Mouse (Mus musculus) kidney, adult 2 months (tissue): ENCODE data around the gene Aoc2. TPM values are rescaled to one million over a fixed set of nuclear protein-coding genes. Genes with fewer than 3 reads are reported as not detected.

Experiments used
- DNase-seq: peaks from one replicate; pipeline ENCODE4 v3.0.0; 2021
- H3K27ac ChIP-seq: fragments of 200-500 bp; 2 replicates; pipeline ENCODE4 v1.5.1; 2012; ENCODE audit warnings: low read depth, low read length, control low read depth, inconsistent platforms; ENCODE audit not compliant: insufficient read depth
- H3K27me3 ChIP-seq: fragments of 200-500 bp; replicated peaks from 2 replicates; pipeline ENCODE4 v1.6.1; 2012; ENCODE audit warnings: mild to moderate bottlenecking, moderate library complexity, low read length, inconsistent platforms; ENCODE audit not compliant: control insufficient read depth, insufficient read depth
- H3K36me3 ChIP-seq: fragments of 200-500 bp; 2 replicates; pipeline ENCODE4 v1.6.1; 2012; ENCODE audit warnings: mild to moderate bottlenecking, moderate library complexity, low read length, inconsistent platforms; ENCODE audit not compliant: control insufficient read depth, insufficient read depth
- H3K4me1 ChIP-seq: fragments of 200-500 bp; 2 replicates; pipeline ENCODE4 v1.6.1; 2011; ENCODE audit warnings: low read length; ENCODE audit not compliant: control insufficient read depth, insufficient read depth
- H3K4me3 ChIP-seq: fragments of 200-500 bp; 2 replicates; pipeline ENCODE4 v1.5.1; 2011; ENCODE audit warnings: mild to moderate bottlenecking, low read depth, low read length, control low read depth; ENCODE audit not compliant: insufficient read depth
- CTCF ChIP-seq: fragments of 200-500 bp; conservative IDR thresholded peaks from 2 replicates; pipeline ENCODE4 v1.5.1; 2011; ENCODE audit warnings: low read depth, mild to moderate bottlenecking, control low read depth, low read length, moderate library complexity, mixed read lengths; ENCODE audit not compliant: insufficient read depth, insufficient read length
- POLR2A ChIP-seq: fragments of 200-500 bp; IDR thresholded peaks from one replicate; pipeline ENCODE4 v1.6.1; 2011; ENCODE audit warnings: low read depth, low read length, control low read depth
- WGBS: fragments of 180-500 bp; shearing (Covaris S2); methylation state at CpG from one replicate; pipeline ENCODE4 v1.1.7; 2018; 5-methylcytosine and 5-hydroxymethylcytosine counted together
- polyA plus RNA-seq: library from polyadenylated mRNA; depleted of rRNA; stranded (reverse); fragments of >200 nt; gene quantifications from 2 replicates; pipeline ENCODE4 v1.2.3, GENCODE M21; 2012; rRNA removed

Gene Aoc2
- polyA plus RNA-seq = 2.6 and 3.1 TPM in 2 replicates

DNA sequence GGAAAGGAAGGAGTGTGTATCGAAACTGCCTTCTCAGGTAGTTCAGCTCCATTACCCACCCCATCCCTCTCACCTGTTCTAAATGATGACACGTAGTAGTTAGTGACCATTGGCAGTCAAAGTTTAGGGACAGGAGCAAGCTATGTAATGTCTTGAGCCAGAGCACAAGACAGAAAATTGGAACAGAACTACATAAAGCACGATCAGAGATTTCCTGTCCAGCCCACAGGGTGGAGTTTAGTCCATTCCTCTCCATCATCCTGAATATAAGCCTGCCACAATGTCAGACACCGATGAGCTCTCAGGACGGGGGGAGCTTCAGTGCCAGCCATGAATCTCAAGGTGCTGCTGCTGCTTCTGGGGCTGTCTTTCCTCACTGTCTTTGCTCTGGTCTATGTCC is at the start of gene Aoc2:
Gene Aoc2, plus strand, starts transcription at position 301 of the 400 bp plus-strand sequence.
- DNase-seq = no peak
- Histone ChIP-seq H3K27me3 (no peaks in the 10 kb centered on the region), H3K36me3 (peaks cover 7% of the 10 kb centered on the region), H3K4me3 (no peak within 1 kb of the TSS), H3K27ac (no peak within 1 kb of the TSS), H3K4me1 (no peaks in the 10 kb centered on the region)
- 69% methylated on average over 5 of the region's 5 CpGs for WGBS
- TF ChIP-seq CTCF (no peak), POLR2A (no peak)

- H3K36me3 ChIP-seq = no peaks in the 10 kb centered on the region; the same call in 1 of the 2 replicates
- TF ChIP-seq CTCF (no peak), POLR2A (no peak)
- H3K27ac ChIP-seq = peak overlapping the region; percentile 58
- no peak for DNase-seq
- 69% methylated on average over 4 of the region's 4 CpGs for WGBS
- H3K27me3 ChIP-seq = no peaks in the 10 kb centered on the region
- no peak overlapping the region for H3K4me3 ChIP-seq
- peaks cover 21% of the 10 kb centered on the region for H3K4me1 ChIP-seq
These were observed 49.6 kb upstream of the Aoc2 start for GRCm38 (mm10) chr11:101275309-101275708.

DNA sequence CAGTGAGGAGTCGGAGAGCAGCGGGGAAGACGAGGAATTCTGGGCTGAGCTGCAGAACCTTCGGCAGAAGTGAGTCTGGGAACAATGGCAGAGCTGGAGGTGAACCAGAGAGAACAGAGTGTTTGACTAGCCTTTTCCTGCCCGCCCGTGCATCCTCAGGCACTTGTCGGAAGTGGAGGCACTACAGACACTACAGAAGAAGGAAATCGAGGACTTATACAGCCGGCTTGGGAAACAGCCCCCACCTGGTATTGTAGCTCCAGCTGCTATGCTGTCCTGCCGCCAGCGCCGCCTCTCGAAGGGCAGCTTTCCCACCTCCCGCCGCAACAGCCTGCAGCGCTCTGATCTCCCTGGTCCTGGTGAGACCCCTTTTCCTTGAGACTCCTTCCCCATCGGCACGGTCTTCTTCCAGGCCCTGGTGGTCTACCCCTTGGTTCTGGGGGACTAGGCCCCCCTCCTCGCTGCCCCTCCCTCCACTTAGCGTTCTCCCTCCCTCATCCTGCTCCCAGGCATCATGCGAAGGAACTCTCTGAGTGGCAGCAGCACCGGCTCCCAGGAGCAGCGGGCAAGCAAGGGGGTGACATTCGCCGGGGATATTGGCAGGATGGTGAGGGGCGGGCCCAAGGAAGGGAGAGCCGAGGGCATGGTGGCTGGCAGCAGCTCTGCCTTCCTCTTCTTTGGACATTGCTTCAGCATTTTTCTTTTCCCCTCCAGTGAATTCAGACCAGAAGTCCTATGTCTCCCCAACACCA is 48.4 kb upstream of the Aoc2 start:
- Histone ChIP-seq H3K27ac (peak overlapping the region; percentile 89), H3K27me3 (no peaks in the 10 kb centered on the region), H3K4me3 (no peak overlapping the region), H3K36me3 (no peaks in the 10 kb centered on the region; the same call in 1 of the 2 replicates), H3K4me1 (peaks cover 25% of the 10 kb centered on the region)
- peak; percentile 54 for DNase-seq
- TF ChIP-seq POLR2A = no peak
- TF ChIP-seq CTCF = no peak
- 44% methylated on average over 27 of the region's 27 CpGs for WGBS

- peaks cover 25% of the 10 kb centered on the region for H3K4me1 ChIP-seq
- DNase-seq = peak; percentile 96
These were observed 47.3 kb upstream of the Aoc2 start for GRCm38 (mm10) chr11:101277381-101278222.

GRCm38 (mm10) chr11:101278223-101279192 is 46.4 kb upstream of the Aoc2 start, which contains the start of the genes Cntd1 and Coa3:
Gene Cntd1 (plus strand): TSS chr11:101279012.
Gene Coa3 (minus strand): TSS chr11:101279114.
- Histone ChIP-seq H3K27me3 (no peaks in the 10 kb centered on the region), H3K27ac (peak within 1 kb of the TSS; percentile 89), H3K4me3 (peak within 1 kb of the TSS; percentile 77), H3K36me3 (no peaks in the 10 kb centered on the region; the same call in 1 of the 2 replicates), H3K4me1 (peaks cover 27% of the 10 kb centered on the region)
- 5% methylated on average over 45 of the region's 45 CpGs for WGBS
- peak; percentile 95 for DNase-seq
- TF ChIP-seq POLR2A (peak; percentile 79), CTCF (no peak)

More at GRCm38 (mm10) chr11:101277381-101278222, 47.3 kb upstream of the Aoc2 start:
- no peak for TF ChIP-seq CTCF
- TF ChIP-seq POLR2A = no peak
- Histone ChIP-seq H3K27ac (peak overlapping the region; percentile 89), H3K36me3 (no peaks in the 10 kb centered on the region; the same call in 1 of the 2 replicates), H3K4me3 (peak overlapping the region; percentile 77), H3K27me3 (no peaks in the 10 kb centered on the region)
- 21% methylated on average over 12 of the region's 12 CpGs for WGBS

GRCm38 (mm10) chr11:101279193-101279569 is 45.7 kb upstream of the Aoc2 start:
- peaks cover 33% of the 10 kb centered on the region for H3K4me1 ChIP-seq
- no peak for TF ChIP-seq CTCF
- no peak for TF ChIP-seq POLR2A
- peak overlapping the region; percentile 36; the same call in 1 of the 2 replicates for H3K27ac ChIP-seq
- no peak overlapping the region for H3K4me3 ChIP-seq
- H3K27me3 ChIP-seq = no peaks in the 10 kb centered on the region
- no peaks in the 10 kb centered on the region; the same call in 1 of the 2 replicates for H3K36me3 ChIP-seq
- no peak for DNase-seq
- 43% methylated on average over 14 of the region's 14 CpGs for WGBS
